Mouse (Mus musculus) hindbrain, embryonic 14.5 days (tissue): ENCODE measurements at regions not wholly inside any gene's neighbourhood (a gene's known extent, or its start where the extent isn't known, plus 50 kb on each side); places are given as distances from the start of the nearest gene placed in this dataset. TPM values are rescaled to one million over a fixed set of nuclear protein-coding genes. Genes with fewer than 3 reads are reported as not detected.

ENCODE experiments used
- ATAC-seq: fragments of 200-750 bp; cut with Nextera tagmentation; 2 replicates; pipeline ENCODE4 v1.8.0; 2017; ENCODE audit warnings: moderate number of reproducible peaks, mild to moderate bottlenecking, moderate TSS enrichment, moderate library complexity; ENCODE audit not compliant: low FRiP score
- DNase-seq: peaks from one replicate; pipeline ENCODE4 v3.0.0-alpha.2; 2015; ENCODE audit warnings: low spot score
- H3K27ac ChIP-seq: fragments of 300-500 bp; sonication (generic); 2 replicates; pipeline ENCODE4 v1.5.1; 2014; ENCODE audit warnings: mild to moderate bottlenecking, moderate library complexity
- H3K27me3 ChIP-seq: fragments of 300-500 bp; sonication (generic); 2 replicates; pipeline ENCODE4 v1.6.1; 2014; ENCODE audit warnings: mild to moderate bottlenecking, low read length, mixed read lengths; ENCODE audit not compliant: control insufficient read depth, insufficient read depth
- H3K36me3 ChIP-seq: fragments of 300-500 bp; sonication (generic); replicated peaks from 2 replicates; pipeline ENCODE4 v1.6.1; 2014; ENCODE audit not compliant: control insufficient read depth, insufficient read depth
- H3K4me1 ChIP-seq: fragments of 300-500 bp; sonication (generic); replicated peaks from 2 replicates; pipeline ENCODE4 v1.6.1; 2014; ENCODE audit warnings: antibody characterized with exemption, low read length, mixed read lengths; ENCODE audit not compliant: control insufficient read depth, insufficient read depth
- H3K4me2 ChIP-seq: fragments of 300-500 bp; sonication (generic); replicated peaks from 2 replicates; pipeline ENCODE4 v1.6.1; 2014; ENCODE audit warnings: mild to moderate bottlenecking, moderate library complexity
- H3K4me3 ChIP-seq: fragments of 300-500 bp; sonication (generic); replicated peaks from 2 replicates; pipeline ENCODE4 v1.5.1; 2014; ENCODE audit warnings: mild to moderate bottlenecking, low read length
- H3K9ac ChIP-seq: fragments of 300-500 bp; sonication (generic); 2 replicates; pipeline ENCODE4 v1.6.1; 2014
- H3K9me3 ChIP-seq: fragments of 300-500 bp; sonication (generic); 2 replicates; pipeline ENCODE4 v1.6.1; 2016; ENCODE audit warnings: low read length; ENCODE audit not compliant: control insufficient read depth
- WGBS: fragments of 180-500 bp; shearing (Covaris S2); extraction: QIAGEN DNeasy Blood & Tissue Kit; methylation state at CpG from one replicate; pipeline ENCODE4 v1.1.7; 2014; 5-methylcytosine and 5-hydroxymethylcytosine counted together
- microRNA-seq: library from miRNA; unstranded; fragments of <30 nt; microRNA quantifications from one replicate; pipeline ENCODE4, GENCODE M21; 2016

GRCm38 (mm10) chrX:166915356-166915953 is 293.7 kb downstream of the Tmsb4x start:
- peaks cover 17% of the 10 kb centered on the region for H3K27me3 ChIP-seq
- no peak for DNase-seq
- no peaks in the 10 kb centered on the region for H3K4me1 ChIP-seq
- H3K9me3 ChIP-seq = no peaks in the 10 kb centered on the region
- no peak overlapping the region for H3K4me2 ChIP-seq
- no peak overlapping the region for H3K4me3 ChIP-seq
- WGBS = 67% methylated on average over 2 of the region's 2 CpGs
- no peaks in the 10 kb centered on the region for H3K36me3 ChIP-seq
- no peak overlapping the region for H3K9ac ChIP-seq
- no peak for ATAC-seq
- H3K27ac ChIP-seq = no peak overlapping the region

GRCm38 (mm10) chrX:166906602-166907001 is 302.5 kb downstream of the Tmsb4x start:
- Histone ChIP-seq H3K4me1 (no peaks in the 10 kb centered on the region), H3K9ac (no peak overlapping the region), H3K4me2 (no peak overlapping the region), H3K9me3 (no peaks in the 10 kb centered on the region), H3K36me3 (no peaks in the 10 kb centered on the region), H3K4me3 (no peak overlapping the region), H3K27me3 (peaks cover 11% of the 10 kb centered on the region; the same call in 1 of the 2 replicates), H3K27ac (no peak overlapping the region)
- 55% methylated on average over 6 of the region's 6 CpGs for WGBS
- ATAC-seq (no peak), DNase-seq (no peak)

- H3K4me1 ChIP-seq = no peaks in the 10 kb centered on the region
- no peaks in the 10 kb centered on the region for H3K9me3 ChIP-seq
- no peak overlapping the region for H3K4me2 ChIP-seq
- WGBS = 86% methylated on average over 6 of the region's 6 CpGs
- DNase-seq = no peak
- H3K36me3 ChIP-seq = no peaks in the 10 kb centered on the region
- no peak overlapping the region for H3K4me3 ChIP-seq
- ATAC-seq = no peak
- H3K9ac ChIP-seq = no peak overlapping the region
- no peak overlapping the region for H3K27ac ChIP-seq
- no peaks in the 10 kb centered on the region; the same call in 1 of the 2 replicates for H3K27me3 ChIP-seq
These were observed 308.4 kb downstream of the Tmsb4x start for GRCm38 (mm10) chrX:166900761-166901160.

GRCm38 (mm10) chrX:166895199-166895598 is 309.7 kb upstream of the Egfl6 start:
- Histone ChIP-seq H3K27ac (no peak overlapping the region), H3K4me1 (no peaks in the 10 kb centered on the region), H3K9ac (no peak overlapping the region), H3K36me3 (no peaks in the 10 kb centered on the region), H3K27me3 (peaks cover 15% of the 10 kb centered on the region; the same call in 1 of the 2 replicates), H3K4me2 (no peak overlapping the region), H3K9me3 (no peaks in the 10 kb centered on the region), H3K4me3 (no peak overlapping the region)
- DNase-seq (no peak), ATAC-seq (no peak)
- 85% methylated on average over 2 of the region's 2 CpGs for WGBS

- H3K4me2 ChIP-seq = no peak overlapping the region
- no peaks in the 10 kb centered on the region for H3K9me3 ChIP-seq
- no peak overlapping the region for H3K9ac ChIP-seq
- no peak overlapping the region for H3K4me3 ChIP-seq
- H3K36me3 ChIP-seq = no peaks in the 10 kb centered on the region
- ATAC-seq = no peak
- no peak for DNase-seq
- H3K27me3 ChIP-seq = peaks cover 15% of the 10 kb centered on the region
- no peak overlapping the region for H3K27ac ChIP-seq
- no peaks in the 10 kb centered on the region for H3K4me1 ChIP-seq
These were observed 300.9 kb upstream of the Egfl6 start for GRCm38 (mm10) chrX:166886417-166886816.

GRCm38 (mm10) chrX:166869515-166869914 is 284.0 kb upstream of the Egfl6 start:
- H3K27me3 ChIP-seq = 0 out of 2 replicates have a peak, but pooled peaks cover 7% of the 10 kb centered on the region
- ATAC-seq = no peak
- no peak overlapping the region for H3K9ac ChIP-seq
- WGBS = 88% methylated on average over 5 of the region's 5 CpGs
- no peaks in the 10 kb centered on the region for H3K36me3 ChIP-seq
- no peak overlapping the region for H3K4me3 ChIP-seq
- no peak overlapping the region for H3K27ac ChIP-seq
- no peak overlapping the region for H3K4me2 ChIP-seq
- no peaks in the 10 kb centered on the region for H3K9me3 ChIP-seq
- DNase-seq = no peak
- H3K4me1 ChIP-seq = no peaks in the 10 kb centered on the region

GRCm38 (mm10) chrX:166867692-166868091 is 282.2 kb upstream of the Egfl6 start:
- H3K36me3 ChIP-seq = no peaks in the 10 kb centered on the region
- H3K4me3 ChIP-seq = no peak overlapping the region
- no peak for ATAC-seq
- 0 out of 2 replicates have a peak, but pooled peaks cover 7% of the 10 kb centered on the region for H3K27me3 ChIP-seq
- no peak for DNase-seq
- H3K9ac ChIP-seq = no peak overlapping the region
- H3K27ac ChIP-seq = no peak overlapping the region
- no peak overlapping the region for H3K4me2 ChIP-seq
- H3K9me3 ChIP-seq = no peaks in the 10 kb centered on the region
- H3K4me1 ChIP-seq = no peaks in the 10 kb centered on the region
- 93% methylated on average over 2 of the region's 2 CpGs for WGBS

Small RNAs in the stretch of these regions (microRNA-seq; reads per million reads assigned to microRNA genes)
- gene Gm22368 (not detected), gene Gm44376 (not detected)
